Mouse (Mus musculus) heart, embryonic 15.5 days (tissue): ENCODE results near the gene Chpf. TPM values are rescaled to one million over a fixed set of nuclear protein-coding genes. Genes with fewer than 3 reads are reported as not detected.
A peak's percentile ranks its signal among the peaks of the same experiment; 100 is the strongest.

Experiments
- ATAC-seq: fragments of 200-750 bp; cut with Nextera tagmentation; replicated peaks from 2 replicates; pipeline ENCODE4 v1.8.0; 2017; ENCODE audit warnings: low read depth, moderate TSS enrichment; ENCODE audit not compliant: insufficient number of reproducible peaks, insufficient read depth, low FRiP score
- H3K27ac ChIP-seq: fragments of 300-500 bp; sonication (generic); 2 replicates; pipeline ENCODE4 v1.5.1; 2015; ENCODE audit warnings: mild to moderate bottlenecking, inconsistent platforms
- H3K27me3 ChIP-seq: fragments of 300-500 bp; sonication (generic); 2 replicates; pipeline ENCODE4 v1.6.1; 2015; ENCODE audit warnings: inconsistent platforms
- H3K36me3 ChIP-seq: fragments of 300-500 bp; sonication (generic); 2 replicates; pipeline ENCODE4 v1.6.1; 2015; ENCODE audit warnings: mild to moderate bottlenecking, inconsistent platforms
- H3K4me1 ChIP-seq: fragments of 300-500 bp; sonication (generic); replicated peaks from 2 replicates; pipeline ENCODE4 v1.6.1; 2015; ENCODE audit warnings: inconsistent platforms
- H3K4me2 ChIP-seq: fragments of 300-500 bp; sonication (generic); 2 replicates; pipeline ENCODE4 v1.6.1; 2015; ENCODE audit warnings: inconsistent platforms, mild to moderate bottlenecking, moderate library complexity
- H3K4me3 ChIP-seq: fragments of 300-500 bp; sonication (generic); 2 replicates; pipeline ENCODE4 v1.5.1; 2015; ENCODE audit warnings: mild to moderate bottlenecking, inconsistent platforms
- H3K9ac ChIP-seq: fragments of 300-500 bp; sonication (generic); 2 replicates; pipeline ENCODE4 v1.6.1; 2015; ENCODE audit warnings: mild to moderate bottlenecking, inconsistent platforms
- H3K9me3 ChIP-seq: fragments of 300-500 bp; sonication (generic); replicated peaks from 2 replicates; pipeline ENCODE4 v1.6.1; 2016; ENCODE audit warnings: inconsistent platforms
- WGBS: fragments of 180-500 bp; shearing (Covaris S2); methylation state at CpG from one replicate; pipeline ENCODE4 v1.1.7; 2015; ENCODE audit warnings: mixed read lengths; 5-methylcytosine and 5-hydroxymethylcytosine counted together
- polyA plus RNA-seq: library from polyadenylated mRNA; unstranded; fragments of >200 nt; fragmentation: Nextera tagmentation; extraction: Ambion mirVana; gene quantifications from 2 replicates; pipeline ENCODE4 v1.2.1, GENCODE M21; 2015

The Chpf gene
- polyA plus RNA-seq, 1 experiment from 2014 or later = 23.9 TPM

DNA sequence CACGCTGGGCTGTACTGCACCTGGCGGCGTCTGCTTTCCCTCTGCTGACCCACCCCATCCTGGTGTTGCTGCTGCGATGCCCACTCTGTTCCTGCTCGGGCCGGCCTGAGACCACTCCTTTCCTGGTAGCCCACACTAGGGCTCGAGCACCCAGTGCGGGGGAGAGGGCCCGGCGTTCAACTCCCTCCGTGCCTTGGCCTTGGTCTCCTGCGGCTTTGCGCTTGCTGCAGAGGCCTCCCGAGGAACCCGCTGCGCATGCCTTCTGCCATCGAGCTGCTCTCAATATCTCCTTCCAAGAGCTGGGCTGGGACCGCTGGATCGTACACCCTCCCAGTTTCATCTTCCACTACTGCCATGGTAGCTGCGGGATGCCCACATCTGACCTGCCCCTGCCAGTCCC is 30.5 kb upstream of the Chpf start:
- Histone ChIP-seq H3K9ac (no peak overlapping the region), H3K4me2 (no peak overlapping the region), H3K4me3 (no peak overlapping the region), H3K9me3 (no peaks in the 10 kb centered on the region), H3K27ac (peak overlapping the region; percentile 94), H3K4me1 (peaks cover 54% of the 10 kb centered on the region), H3K36me3 (no peaks in the 10 kb centered on the region), H3K27me3 (no peaks in the 10 kb centered on the region)
- 54% methylated on average over 20 of the region's 20 CpGs for WGBS
- no peak for ATAC-seq

DNA sequence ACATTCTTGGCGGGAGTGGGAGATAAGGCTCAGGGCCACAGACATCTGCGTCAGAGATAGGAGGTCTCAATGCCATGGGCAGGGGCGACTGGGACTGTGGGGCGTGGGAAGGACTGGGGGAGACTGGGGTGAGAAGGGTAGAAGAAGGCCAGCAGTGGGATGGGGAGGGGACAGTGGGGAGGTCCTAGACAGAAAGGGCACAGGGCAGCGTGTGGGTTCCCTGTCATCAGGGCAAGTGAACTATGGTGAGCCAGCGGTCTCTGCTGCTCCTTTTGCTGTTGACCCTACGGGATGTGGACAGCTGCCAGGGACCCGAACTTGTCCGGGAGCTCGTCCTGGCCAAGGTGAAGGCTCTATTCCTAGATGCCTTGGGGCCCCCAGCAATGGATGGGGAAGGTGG is 27.9 kb upstream of the Chpf start, which contains the start of gene Inha:
Inha (plus strand) TSS at position 72 of the 400 bp plus-strand sequence.
- Histone ChIP-seq H3K27me3 (no peaks in the 10 kb centered on the region), H3K9ac (peak within 1 kb of the TSS; percentile 88), H3K36me3 (peaks cover 14% of the 10 kb centered on the region; the same call in 1 of the 2 replicates), H3K27ac (peak within 1 kb of the TSS; percentile 97), H3K4me3 (peak within 1 kb of the TSS; percentile 81), H3K9me3 (no peaks in the 10 kb centered on the region), H3K4me1 (peaks cover 68% of the 10 kb centered on the region), H3K4me2 (peak within 1 kb of the TSS; percentile 86)
- ATAC-seq = no peak
- 34% methylated on average over 10 of the region's 10 CpGs for WGBS

DNA sequence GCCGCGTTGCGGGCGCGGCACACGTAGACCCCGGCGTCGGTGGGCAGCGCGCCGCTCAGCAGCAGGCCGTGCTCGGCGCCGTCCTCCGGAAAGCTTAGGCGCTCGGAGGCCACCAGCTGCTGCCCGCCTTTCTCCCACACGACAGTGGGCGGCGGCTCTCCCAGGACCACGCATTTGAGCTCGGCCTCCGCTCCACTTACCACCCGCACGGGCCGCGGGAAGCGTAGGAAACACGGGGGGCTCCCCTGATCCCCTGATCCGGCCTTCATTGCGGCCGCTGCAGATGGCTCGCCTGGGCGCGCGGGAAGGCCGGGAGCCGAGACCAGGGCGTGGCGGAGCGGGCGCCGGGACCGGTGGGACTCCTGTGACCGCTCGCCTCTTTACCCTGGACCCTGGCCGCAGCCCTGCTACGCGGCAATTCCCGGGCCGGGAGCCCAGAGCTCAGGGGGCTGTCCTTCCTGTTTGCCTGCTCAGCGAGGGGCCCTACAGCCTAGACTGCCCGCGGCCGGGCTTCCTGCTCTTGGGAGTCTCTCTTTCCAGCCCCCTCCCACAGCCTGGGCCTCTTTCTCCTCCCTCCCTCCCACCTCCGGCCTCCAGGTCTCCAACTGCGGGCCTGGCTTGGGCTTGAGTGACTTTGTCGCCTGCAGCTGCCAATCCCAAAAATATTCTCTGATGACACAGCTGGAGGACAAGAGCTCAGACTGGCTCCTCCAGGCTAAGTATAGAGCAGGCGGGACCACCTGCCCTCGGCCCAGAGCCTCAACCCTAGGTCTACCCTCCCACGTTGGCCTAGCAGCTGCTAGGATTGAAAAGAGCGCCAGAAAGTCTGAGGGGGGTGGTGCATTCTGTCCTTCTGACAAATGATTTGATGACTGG is 27.1 kb upstream of the Chpf start, which contains the start of gene Obsl1:
Obsl1 (minus strand) TSS at position 497 of the 876 bp plus-strand sequence.
- peak within 1 kb of the TSS; percentile 88 for H3K9ac ChIP-seq
- peak; percentile 92 for ATAC-seq
- H3K36me3 ChIP-seq = peaks cover 23% of the 10 kb centered on the region
- peak within 1 kb of the TSS; percentile 86 for H3K4me2 ChIP-seq
- H3K27me3 ChIP-seq = no peaks in the 10 kb centered on the region
- peak within 1 kb of the TSS; percentile 81 for H3K4me3 ChIP-seq
- H3K9me3 ChIP-seq = no peaks in the 10 kb centered on the region
- peaks cover 63% of the 10 kb centered on the region for H3K4me1 ChIP-seq
- under 1% methylated on average over 53 of the region's 65 CpGs for WGBS
- peak within 1 kb of the TSS; percentile 97 for H3K27ac ChIP-seq

DNA sequence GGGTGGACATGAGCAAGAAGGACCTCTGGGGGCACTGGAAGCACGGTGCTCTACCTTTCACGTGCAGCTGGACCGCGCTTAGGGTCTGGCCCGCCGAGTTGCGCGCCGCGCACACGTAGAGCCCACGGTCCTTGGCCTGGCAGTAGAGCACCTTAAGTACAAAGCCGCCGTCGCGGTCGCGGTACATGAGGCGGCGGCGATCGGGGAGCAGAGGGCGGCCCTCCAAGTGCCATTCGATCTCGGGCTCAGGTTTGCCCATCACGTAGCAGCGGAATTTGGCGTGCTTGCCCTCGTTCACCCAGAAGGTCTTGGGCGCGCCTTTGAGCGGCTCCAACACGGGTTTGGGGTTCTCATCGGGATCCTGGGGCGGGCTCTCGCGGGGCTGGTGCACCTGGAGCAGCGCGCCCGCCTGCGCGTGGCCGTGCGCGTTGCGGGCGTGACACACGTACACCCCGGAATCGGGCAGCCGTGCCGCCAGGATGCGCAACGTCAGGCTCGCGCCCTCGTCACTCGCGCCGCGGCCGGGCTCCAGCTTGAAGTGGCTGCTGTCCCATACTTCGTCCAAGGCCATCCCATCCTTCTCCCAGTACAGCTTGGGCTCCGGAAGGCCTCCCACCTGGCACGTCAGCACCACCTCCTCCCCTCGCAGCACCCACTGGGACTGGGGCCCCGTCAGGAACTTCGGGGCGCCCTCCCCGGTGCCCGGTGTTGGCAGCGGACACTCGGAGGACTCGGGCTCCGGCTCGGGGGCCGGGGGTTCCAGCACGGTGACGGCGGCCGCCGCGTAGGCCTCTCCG is 26.2 kb upstream of the Chpf start:
- H3K27me3 ChIP-seq = no peaks in the 10 kb centered on the region
- H3K4me1 ChIP-seq = peaks cover 55% of the 10 kb centered on the region
- WGBS = under 1% methylated on average over 77 of the region's 84 CpGs

DNA sequence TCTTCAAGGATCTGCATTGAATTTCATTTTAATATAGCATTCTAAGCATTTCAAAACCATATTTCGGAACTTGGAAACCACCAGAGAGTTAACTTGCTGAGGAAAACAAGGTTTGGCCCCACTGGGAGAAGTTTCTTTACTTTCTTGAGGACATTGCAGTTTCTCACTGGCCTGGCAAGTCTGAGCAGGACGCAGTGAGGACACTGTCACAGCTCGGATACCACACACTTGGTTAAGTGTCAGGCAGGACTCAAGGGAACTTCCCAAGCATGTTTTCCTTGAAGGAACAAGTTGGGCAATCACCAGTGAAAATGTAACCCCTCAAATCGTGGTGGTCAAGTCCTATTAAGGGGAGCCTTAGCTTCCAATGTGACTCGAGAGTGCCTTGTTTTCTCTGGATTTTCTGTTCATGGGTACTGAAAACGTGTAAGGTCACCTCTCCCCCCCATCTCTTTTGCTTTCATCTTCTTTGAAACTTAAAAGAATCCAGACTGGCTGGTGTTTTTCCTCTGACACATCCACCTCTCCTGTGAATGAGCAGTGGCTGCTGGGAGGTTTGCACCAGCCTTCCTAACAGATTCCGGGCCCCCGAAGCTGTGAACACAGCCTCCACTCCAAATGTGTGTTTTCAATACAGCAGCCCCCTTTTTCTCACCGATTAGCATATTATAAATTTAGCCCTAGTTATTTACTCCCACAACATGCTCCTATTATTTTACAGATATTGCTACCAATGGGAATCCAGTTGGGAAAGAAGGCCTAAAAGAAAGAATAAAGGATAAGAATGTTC is 25.3 kb upstream of the Chpf start:
- H3K36me3 ChIP-seq = peaks cover 39% of the 10 kb centered on the region

More for the DNA sequence above, 26.2 kb upstream of the Chpf start:
- Histone ChIP-seq H3K9me3 (no peaks in the 10 kb centered on the region), H3K27ac (peak overlapping the region; percentile 97), H3K36me3 (peaks cover 30% of the 10 kb centered on the region), H3K4me2 (peak overlapping the region; percentile 86), H3K4me3 (peak overlapping the region; percentile 81), H3K9ac (peak overlapping the region; percentile 88)
- ATAC-seq = peak; percentile 21; the same call in 1 of the 2 replicates

DNA sequence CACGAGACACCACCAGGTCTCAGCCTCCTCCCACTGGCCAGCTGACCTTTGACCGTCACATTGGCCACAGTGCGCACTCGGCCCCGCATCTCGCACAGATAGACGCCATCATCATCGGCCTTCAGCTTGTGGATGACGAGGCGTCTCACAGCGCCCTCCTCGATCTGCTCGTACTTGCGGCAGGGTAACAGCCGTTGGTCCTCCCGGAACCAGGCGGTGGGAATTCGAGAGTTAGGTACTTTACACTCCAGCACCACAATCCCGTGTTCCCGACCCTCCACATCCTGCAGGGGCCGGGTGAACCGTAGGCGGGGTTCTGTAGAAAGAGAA is 24.5 kb upstream of the Chpf start:
- Histone ChIP-seq H3K9me3 (no peaks in the 10 kb centered on the region), H3K4me2 (peak overlapping the region; percentile 86), H3K36me3 (peaks cover 47% of the 10 kb centered on the region), H3K27me3 (no peaks in the 10 kb centered on the region), H3K9ac (peak overlapping the region; percentile 88), H3K4me1 (peaks cover 42% of the 10 kb centered on the region), H3K27ac (peak overlapping the region; percentile 97), H3K4me3 (peak overlapping the region; percentile 81)
- ATAC-seq = no peak
- WGBS = 53% methylated on average over 23 of the region's 23 CpGs

More for the DNA sequence above, 25.3 kb upstream of the Chpf start:
- Histone ChIP-seq H3K27me3 (no peaks in the 10 kb centered on the region), H3K4me1 (peaks cover 46% of the 10 kb centered on the region), H3K4me2 (peak overlapping the region; percentile 86), H3K9me3 (no peaks in the 10 kb centered on the region), H3K4me3 (peak overlapping the region; percentile 81), H3K27ac (peak overlapping the region; percentile 97), H3K9ac (peak overlapping the region; percentile 88)
- 31% methylated on average over 9 of the region's 9 CpGs for WGBS
- ATAC-seq = no peak

DNA sequence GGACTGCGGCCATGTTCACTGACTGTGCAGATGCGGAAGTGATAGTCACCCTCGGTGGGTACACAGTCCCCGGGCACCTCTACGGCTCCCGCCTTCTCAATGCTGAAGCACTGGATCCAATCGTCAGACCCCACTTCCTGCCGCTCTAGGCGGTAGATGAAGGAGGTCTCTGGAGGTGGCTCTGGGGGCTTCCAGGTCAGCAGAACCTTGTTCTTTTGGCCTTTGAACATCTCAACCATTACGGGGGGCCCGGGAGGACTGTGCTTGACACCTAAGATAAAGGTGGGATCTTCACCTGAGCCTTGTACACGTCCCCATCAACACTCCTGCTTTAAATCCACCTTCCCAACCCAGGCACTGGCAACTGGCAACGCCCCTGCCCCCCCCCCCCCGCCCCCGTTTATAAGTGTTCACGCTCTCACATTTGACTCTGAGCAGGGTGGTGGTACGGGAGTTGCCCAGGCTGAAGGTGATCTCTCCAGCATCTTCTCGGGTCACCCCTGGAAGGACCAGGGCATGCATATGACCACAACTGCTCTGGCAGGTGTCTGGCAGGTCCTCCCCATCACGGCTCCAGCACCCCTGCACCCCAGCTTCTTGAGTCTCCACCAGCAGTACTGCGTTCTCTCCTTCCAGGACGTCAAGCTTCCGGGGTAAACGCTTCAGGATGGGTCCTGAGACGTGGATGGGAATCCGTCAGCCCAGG is 24.0 kb upstream of the Chpf start:
- Histone ChIP-seq H3K36me3 (peaks cover 53% of the 10 kb centered on the region), H3K9me3 (no peaks in the 10 kb centered on the region), H3K27me3 (no peaks in the 10 kb centered on the region), H3K4me3 (peak overlapping the region; percentile 81), H3K4me2 (peak overlapping the region; percentile 86), H3K4me1 (peaks cover 42% of the 10 kb centered on the region), H3K27ac (no peak overlapping the region), H3K9ac (peak overlapping the region; percentile 88)
- WGBS = 78% methylated on average over 25 of the region's 25 CpGs
- ATAC-seq = no peak

DNA sequence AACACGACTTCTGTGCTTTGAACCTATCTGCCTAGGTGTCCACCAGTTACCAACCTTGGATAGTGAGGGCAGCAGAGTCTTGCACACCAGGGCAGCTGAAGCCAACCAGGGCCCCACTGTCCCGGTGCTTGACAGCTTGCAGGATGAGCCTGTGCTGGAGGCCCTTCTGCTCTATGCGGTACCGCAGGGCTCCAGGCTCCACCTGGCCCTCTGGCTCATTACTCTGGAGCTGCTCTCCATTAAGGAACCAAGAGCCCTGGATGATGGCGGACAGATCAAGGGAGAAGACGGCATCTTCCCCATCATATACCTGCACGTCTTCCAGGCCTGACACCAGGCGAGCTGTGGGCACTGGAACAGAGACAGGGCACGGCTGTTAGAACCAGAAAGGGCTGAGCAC is 22.8 kb upstream of the Chpf start:
- Histone ChIP-seq H3K4me1 (peaks cover 32% of the 10 kb centered on the region), H3K9me3 (no peaks in the 10 kb centered on the region), H3K4me2 (no peak overlapping the region), H3K9ac (no peak overlapping the region), H3K36me3 (peaks cover 65% of the 10 kb centered on the region), H3K27ac (no peak overlapping the region), H3K4me3 (no peak overlapping the region), H3K27me3 (no peaks in the 10 kb centered on the region)
- WGBS = 92% methylated on average over 9 of the region's 9 CpGs
- no peak for ATAC-seq

DNA sequence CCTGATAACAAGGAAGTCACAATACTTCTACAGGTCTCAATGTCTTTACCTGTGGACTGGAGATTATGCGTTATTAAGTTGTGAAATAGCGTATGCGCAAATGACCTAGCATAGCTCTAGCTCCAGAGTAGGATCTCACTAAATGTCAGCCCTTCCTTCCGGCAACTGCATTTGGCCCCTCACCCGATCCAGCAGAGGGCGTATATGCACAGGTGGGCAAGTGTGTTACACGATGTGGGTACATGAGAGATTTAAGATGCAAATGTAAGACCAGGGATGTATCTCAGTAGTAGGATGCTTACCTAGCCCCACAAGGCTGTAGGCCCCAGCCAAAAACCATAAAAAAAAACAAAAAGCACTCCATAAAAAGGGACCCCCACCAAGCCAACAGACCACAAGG is 20.3 kb upstream of the Chpf start:
- Histone ChIP-seq H3K27me3 (no peaks in the 10 kb centered on the region), H3K36me3 (peaks cover 89% of the 10 kb centered on the region), H3K4me3 (no peak overlapping the region), H3K9me3 (no peaks in the 10 kb centered on the region), H3K9ac (no peak overlapping the region), H3K4me1 (peaks cover 24% of the 10 kb centered on the region), H3K27ac (no peak overlapping the region), H3K4me2 (no peak overlapping the region)
- 78% methylated on average over 7 of the region's 7 CpGs for WGBS
- no peak for ATAC-seq

DNA sequence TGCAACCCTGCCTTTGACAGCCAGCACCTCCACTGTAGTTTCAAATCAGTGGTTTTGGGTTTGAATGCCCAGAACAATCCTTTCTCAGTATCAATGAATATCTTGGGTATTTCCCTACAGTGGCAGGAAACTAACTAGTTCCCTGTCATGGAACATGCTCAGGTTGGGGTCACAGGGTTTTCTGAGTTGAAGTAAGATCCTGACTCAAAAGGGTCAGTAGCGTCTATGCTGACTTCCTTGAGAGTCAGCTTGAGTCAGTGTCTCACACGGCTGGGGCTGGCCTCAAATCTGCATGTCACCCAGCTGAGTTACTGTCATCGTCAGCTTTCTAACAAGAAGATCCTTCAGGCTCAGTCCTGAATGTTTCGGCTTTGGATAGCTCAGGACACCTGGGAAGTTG is 19.8 kb upstream of the Chpf start:
- ATAC-seq = no peak
- WGBS = 78% methylated on average over 4 of the region's 4 CpGs
- no peak overlapping the region for H3K4me3 ChIP-seq
- H3K4me1 ChIP-seq = peaks cover 19% of the 10 kb centered on the region
- H3K4me2 ChIP-seq = no peak overlapping the region
- H3K27ac ChIP-seq = no peak overlapping the region
- no peaks in the 10 kb centered on the region for H3K9me3 ChIP-seq
- no peak overlapping the region for H3K9ac ChIP-seq
- peaks cover 91% of the 10 kb centered on the region for H3K36me3 ChIP-seq
- no peaks in the 10 kb centered on the region for H3K27me3 ChIP-seq
